Mouse (Mus musculus): Measurements from ENCODE around the gene Mcm10. TPM values are rescaled to one million over a fixed set of nuclear protein-coding genes. Genes with fewer than 3 reads are reported as not detected.

Mcm10 gene
- total and polyA plus RNA-seq, 2 experiments, result 21.8 to 36.0 TPM

DNA sequence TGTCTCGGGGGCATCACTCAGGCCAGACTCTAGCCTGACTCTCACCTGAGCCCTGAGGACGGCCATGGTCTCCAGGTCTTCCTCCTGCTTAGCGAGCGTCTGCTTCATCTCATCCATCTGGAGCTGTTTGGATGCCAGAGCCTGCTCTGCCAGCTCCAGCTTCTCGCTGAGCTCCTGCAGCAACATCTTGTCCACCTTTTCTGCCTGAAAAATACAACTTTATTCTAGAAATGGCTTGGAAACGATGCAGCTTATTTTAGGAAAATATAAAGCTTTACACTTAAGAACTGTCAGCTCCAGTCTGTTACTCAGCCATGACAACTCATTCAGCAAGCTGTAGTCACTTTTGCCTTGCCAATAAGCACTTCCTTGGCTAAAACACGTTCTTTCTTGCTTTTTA, 18.6 kb upstream of the Mcm10 start:
- WGBS, result 90% methylated on average over 7 of the region's 7 CpGs
- H3K4me1 ChIP-seq (ENCODE audit: control insufficient read depth, insufficient read depth, low read length), result peaks cover 9% of the 10 kb centered on the region
- peaks cover 74% of the 10 kb centered on the region for H3K36me3 ChIP-seq (ENCODE audit: control insufficient read depth, insufficient read depth, low read length)
- DNase-seq (ENCODE audit: extremely low read depth, low read depth, low spot score), result no peak
- H3K79me2 ChIP-seq (ENCODE audit: control insufficient read depth, insufficient read depth, low read length), result no peaks in the 10 kb centered on the region; the same call in 1 of the 2 replicates
- H3K4me3 ChIP-seq (ENCODE audit: insufficient read depth, low read depth, low read length), result no peak overlapping the region
- TF ChIP-seq CTCF (IDR thresholded peaks at IDR 0.05; ENCODE audit: low read depth, low read length) (no peak), POLR2A (IDR thresholded peaks at IDR 0.05; ENCODE audit: extremely low read depth, insufficient read depth, low read length) (no peak)
- H3K27me3 ChIP-seq (ENCODE audit: control insufficient read depth, insufficient read depth, low read length), result no peaks in the 10 kb centered on the region
- no peak overlapping the region for H3K27ac ChIP-seq (replicated peaks; ENCODE audit: insufficient read depth, low read depth, low read length)
- H3K9ac ChIP-seq (ENCODE audit: low read depth, low read length), result no peak overlapping the region

DNA sequence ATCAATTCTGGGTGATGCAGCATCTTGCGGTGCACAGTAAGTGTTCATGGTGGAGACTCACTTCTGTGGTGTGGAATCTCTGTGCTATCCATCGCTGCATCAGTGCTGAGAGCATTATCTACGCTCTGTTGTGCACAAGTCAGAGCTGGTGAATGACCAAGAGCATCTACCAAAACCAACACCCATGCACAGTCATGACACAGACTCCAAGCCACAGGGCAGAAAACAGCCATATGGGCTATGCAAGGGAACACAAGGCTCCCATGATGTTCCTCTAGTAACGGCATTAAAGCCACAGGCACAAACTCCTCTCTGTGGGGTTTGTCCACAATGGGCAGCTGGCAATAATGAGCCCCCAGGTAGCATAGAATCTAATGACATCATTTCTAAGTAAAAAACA, 17.2 kb upstream of the Mcm10 start:
- no peak for DNase-seq (ENCODE audit: extremely low read depth, low read depth, low spot score)
- Histone ChIP-seq H3K79me2 (ENCODE audit: control insufficient read depth, insufficient read depth, low read length) (no peaks in the 10 kb centered on the region; the same call in 1 of the 2 replicates), H3K27me3 (ENCODE audit: control insufficient read depth, insufficient read depth, low read length) (no peaks in the 10 kb centered on the region), H3K36me3 (ENCODE audit: control insufficient read depth, insufficient read depth, low read length) (peaks cover 73% of the 10 kb centered on the region), H3K4me3 (ENCODE audit: insufficient read depth, low read depth, low read length) (no peak overlapping the region), H3K9ac (ENCODE audit: low read depth, low read length) (no peak overlapping the region), H3K27ac (replicated peaks; ENCODE audit: insufficient read depth, low read depth, low read length) (no peak overlapping the region), H3K4me1 (ENCODE audit: control insufficient read depth, insufficient read depth, low read length) (peaks cover under 1% of the 10 kb centered on the region; the same call in 1 of the 2 replicates)
- TF ChIP-seq CTCF (IDR thresholded peaks at IDR 0.05; ENCODE audit: low read depth, low read length) (no peak), POLR2A (IDR thresholded peaks at IDR 0.05; ENCODE audit: extremely low read depth, insufficient read depth, low read length) (no peak)
- WGBS, result 97% methylated on average over 4 of the region's 4 CpGs

DNA sequence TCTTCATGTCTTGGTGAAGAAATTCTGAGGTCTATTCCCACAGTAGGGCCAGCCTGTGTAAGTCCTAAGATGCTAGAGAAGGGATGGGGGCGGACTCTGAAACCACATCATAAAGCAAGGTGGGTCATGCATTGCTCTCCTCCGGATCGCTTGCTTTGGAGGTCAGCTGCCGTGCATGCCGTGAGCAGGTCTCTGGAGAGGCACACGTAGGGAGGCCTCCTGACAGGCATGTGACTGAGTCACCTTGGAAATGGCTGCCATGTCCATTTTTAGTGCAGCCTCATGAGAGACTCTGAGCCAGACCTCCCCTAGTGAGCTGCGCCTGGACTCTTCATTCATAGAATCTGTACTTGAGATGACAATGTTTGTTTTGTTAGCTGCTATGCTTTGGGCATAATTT, 15.5 kb upstream of the Mcm10 start:
- Histone ChIP-seq H3K9ac (ENCODE audit: low read depth, low read length) (no peak overlapping the region), H3K36me3 (ENCODE audit: control insufficient read depth, insufficient read depth, low read length) (peaks cover 71% of the 10 kb centered on the region), H3K4me1 (ENCODE audit: control insufficient read depth, insufficient read depth, low read length) (no peaks in the 10 kb centered on the region), H3K4me3 (ENCODE audit: insufficient read depth, low read depth, low read length) (no peak overlapping the region), H3K79me2 (ENCODE audit: control insufficient read depth, insufficient read depth, low read length) (no peaks in the 10 kb centered on the region), H3K27me3 (ENCODE audit: control insufficient read depth, insufficient read depth, low read length) (no peaks in the 10 kb centered on the region), H3K27ac (replicated peaks; ENCODE audit: insufficient read depth, low read depth, low read length) (no peak overlapping the region)
- no peak for DNase-seq (ENCODE audit: extremely low read depth, low read depth, low spot score)
- 94% methylated on average over 7 of the region's 7 CpGs for WGBS
- no peak for TF ChIP-seq CTCF (IDR thresholded peaks at IDR 0.05; ENCODE audit: low read depth, low read length)
- no peak for TF ChIP-seq POLR2A (IDR thresholded peaks at IDR 0.05; ENCODE audit: extremely low read depth, insufficient read depth, low read length)

DNA sequence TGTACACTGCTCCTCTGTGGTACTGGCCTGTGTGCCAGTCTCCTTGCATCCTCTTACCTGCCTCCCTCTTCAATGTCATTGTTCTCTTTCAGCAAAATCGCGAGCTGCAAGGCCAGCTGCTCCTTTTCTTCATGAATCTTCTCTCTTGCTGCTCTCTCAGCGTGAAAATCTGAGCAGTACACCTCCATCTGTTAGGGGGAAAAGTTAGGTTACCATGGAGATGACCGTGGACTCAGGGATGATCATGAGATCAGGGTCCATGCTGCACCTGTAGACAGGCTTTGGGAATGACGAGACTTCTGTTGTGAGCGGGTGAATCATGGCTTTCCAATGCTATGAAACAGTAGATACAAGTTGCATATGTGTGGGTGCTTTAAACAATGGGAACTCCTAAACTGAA, 14.5 kb upstream of the Mcm10 start:
- Histone ChIP-seq H3K4me3 (ENCODE audit: insufficient read depth, low read depth, low read length) (no peak overlapping the region), H3K4me1 (ENCODE audit: control insufficient read depth, insufficient read depth, low read length) (no peaks in the 10 kb centered on the region), H3K27me3 (ENCODE audit: control insufficient read depth, insufficient read depth, low read length) (no peaks in the 10 kb centered on the region), H3K9ac (ENCODE audit: low read depth, low read length) (no peak overlapping the region), H3K36me3 (ENCODE audit: control insufficient read depth, insufficient read depth, low read length) (peaks cover 69% of the 10 kb centered on the region), H3K27ac (replicated peaks; ENCODE audit: insufficient read depth, low read depth, low read length) (no peak overlapping the region), H3K79me2 (ENCODE audit: control insufficient read depth, insufficient read depth, low read length) (no peaks in the 10 kb centered on the region)
- no peak for TF ChIP-seq CTCF (IDR thresholded peaks at IDR 0.05; ENCODE audit: low read depth, low read length)
- TF ChIP-seq POLR2A (IDR thresholded peaks at IDR 0.05; ENCODE audit: extremely low read depth, insufficient read depth, low read length), result no peak
- no peak for DNase-seq (ENCODE audit: extremely low read depth, low read depth, low spot score)
- WGBS, result 86% methylated on average over 6 of the region's 6 CpGs

DNA sequence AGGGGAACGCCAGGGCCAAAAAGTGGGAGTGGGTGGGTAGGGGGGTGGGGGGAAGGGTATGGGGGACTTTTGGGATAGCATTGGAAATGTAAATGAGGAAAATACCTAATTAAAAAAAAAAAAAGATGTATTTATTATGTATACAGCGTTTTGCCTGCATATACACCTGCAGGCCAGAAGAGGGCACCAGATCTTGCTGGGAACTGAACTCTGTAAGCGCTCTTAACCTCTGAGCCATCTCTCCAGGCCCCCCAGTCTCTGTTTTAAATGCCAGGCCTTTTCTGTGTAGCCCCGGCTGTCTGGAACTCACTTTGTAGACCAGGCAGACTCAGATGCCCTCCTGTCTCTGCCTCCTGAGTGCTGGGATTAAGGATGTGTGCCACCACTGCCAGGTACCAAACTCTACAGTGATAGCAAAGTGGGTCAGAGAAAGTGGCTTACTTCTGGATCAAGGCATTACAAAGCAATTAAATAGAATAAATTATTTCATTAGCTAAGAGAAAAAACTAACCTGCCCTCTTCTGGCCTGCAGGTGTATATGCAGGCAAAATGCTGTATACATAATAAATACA, 12.7 kb upstream of the Mcm10 start:
- Histone ChIP-seq H3K4me1 (ENCODE audit: control insufficient read depth, insufficient read depth, low read length) (no peaks in the 10 kb centered on the region), H3K36me3 (ENCODE audit: control insufficient read depth, insufficient read depth, low read length) (peaks cover 72% of the 10 kb centered on the region), H3K79me2 (ENCODE audit: control insufficient read depth, insufficient read depth, low read length) (no peaks in the 10 kb centered on the region), H3K27me3 (ENCODE audit: control insufficient read depth, insufficient read depth, low read length) (no peaks in the 10 kb centered on the region), H3K9ac (ENCODE audit: low read depth, low read length) (no peak overlapping the region), H3K27ac (replicated peaks; ENCODE audit: insufficient read depth, low read depth, low read length) (no peak overlapping the region), H3K4me3 (ENCODE audit: insufficient read depth, low read depth, low read length) (no peak overlapping the region)
- no peak for DNase-seq (ENCODE audit: extremely low read depth, low read depth, low spot score)
- TF ChIP-seq POLR2A (IDR thresholded peaks at IDR 0.05; ENCODE audit: extremely low read depth, insufficient read depth, low read length) (no peak), CTCF (IDR thresholded peaks at IDR 0.05; ENCODE audit: low read depth, low read length) (peak; percentile 65)
- WGBS, result 75% methylated on average over 4 of the region's 4 CpGs

DNA sequence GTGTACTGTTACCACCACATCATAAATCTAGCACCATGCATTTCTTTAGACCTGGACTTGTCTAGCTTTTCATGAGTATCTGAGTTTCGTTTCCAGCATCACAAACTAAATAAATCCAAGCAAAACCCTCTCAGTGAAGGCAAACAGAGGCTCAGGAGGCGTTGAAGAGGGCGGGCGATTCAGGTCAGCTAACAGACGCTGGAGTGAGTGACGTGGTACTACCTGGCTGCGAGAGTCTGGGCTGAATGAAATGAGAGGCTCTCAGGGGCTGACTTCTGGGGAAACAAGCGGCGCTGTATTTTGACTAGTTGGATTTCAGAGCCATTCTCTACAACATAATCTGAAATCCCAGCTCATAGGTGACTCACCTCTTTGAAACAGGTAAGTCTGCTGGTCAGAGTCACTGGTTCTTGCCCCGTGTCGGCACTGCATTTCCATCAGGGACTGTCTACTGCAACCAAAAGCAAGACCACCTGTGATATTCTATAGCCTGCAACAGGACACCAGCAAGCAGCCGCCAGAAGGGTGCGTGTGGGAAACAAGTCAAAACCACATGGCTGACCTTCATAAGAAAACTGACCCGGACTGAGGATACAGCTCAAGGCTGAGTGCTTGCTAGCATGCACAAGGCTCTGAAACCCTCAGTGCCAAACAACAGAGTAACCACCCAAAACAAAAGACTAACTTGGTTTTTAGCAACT, 11.3 kb upstream of the Mcm10 start:
- DNase-seq (ENCODE audit: extremely low read depth, low read depth, low spot score), result no peak
- H3K27me3 ChIP-seq (ENCODE audit: control insufficient read depth, insufficient read depth, low read length), result no peaks in the 10 kb centered on the region
- TF ChIP-seq CTCF (IDR thresholded peaks at IDR 0.05; ENCODE audit: low read depth, low read length) (no peak), POLR2A (IDR thresholded peaks at IDR 0.05; ENCODE audit: extremely low read depth, insufficient read depth, low read length) (no peak)
- H3K4me3 ChIP-seq (ENCODE audit: insufficient read depth, low read depth, low read length), result no peak overlapping the region
- peaks cover 73% of the 10 kb centered on the region for H3K36me3 ChIP-seq (ENCODE audit: control insufficient read depth, insufficient read depth, low read length)
- WGBS, result 91% methylated on average over 14 of the region's 14 CpGs
- no peak overlapping the region for H3K9ac ChIP-seq (ENCODE audit: low read depth, low read length)
- H3K4me1 ChIP-seq (ENCODE audit: control insufficient read depth, insufficient read depth, low read length), result no peaks in the 10 kb centered on the region
- H3K27ac ChIP-seq (replicated peaks; ENCODE audit: insufficient read depth, low read depth, low read length), result no peak overlapping the region
- H3K79me2 ChIP-seq (ENCODE audit: control insufficient read depth, insufficient read depth, low read length), result no peaks in the 10 kb centered on the region
